Mouse (Mus musculus): ENCODE results near the gene Zbed4. TPM values are rescaled to one million over a fixed set of nuclear protein-coding genes. Genes with fewer than 3 reads are reported as not detected.
A peak's percentile ranks its signal among the peaks of the same experiment; 100 is the strongest.

Gene Zbed4
- polyA plus RNA-seq, 1 experiment = 25.7 TPM

DNA sequence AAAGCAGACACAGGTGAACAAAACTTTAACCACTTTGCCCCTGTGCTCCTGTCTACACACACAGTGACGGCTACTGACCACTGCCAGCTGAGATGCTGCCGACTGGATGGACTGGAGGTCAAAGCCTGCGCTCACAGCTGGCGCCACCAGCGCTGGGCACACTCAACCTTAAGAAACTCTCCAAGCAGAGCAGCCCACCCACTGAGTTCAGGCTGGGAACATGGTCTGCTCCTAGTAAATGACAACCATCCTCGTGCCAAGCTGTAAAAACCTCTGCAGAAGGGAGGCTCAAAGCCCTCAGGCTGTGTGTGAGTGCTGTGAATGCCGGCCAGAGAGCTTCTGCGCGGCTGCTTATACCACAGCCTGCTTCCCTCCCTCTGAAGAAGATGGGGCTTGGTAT, 34.2 kb upstream of the Zbed4 start:
- no peak for TF ChIP-seq CTCF (IDR thresholded peaks at IDR 0.05; ENCODE audit: borderline replicate concordance, extremely low read depth, insufficient read depth, insufficient read length)
- TF ChIP-seq POLR2A (IDR thresholded peaks at IDR 0.05; ENCODE audit: borderline replicate concordance, extremely low read depth, insufficient read depth, insufficient read length, poor library complexity, severe bottlenecking) = no peak
- peak; percentile 19 for DNase-seq (ENCODE audit: low read depth)

DNA sequence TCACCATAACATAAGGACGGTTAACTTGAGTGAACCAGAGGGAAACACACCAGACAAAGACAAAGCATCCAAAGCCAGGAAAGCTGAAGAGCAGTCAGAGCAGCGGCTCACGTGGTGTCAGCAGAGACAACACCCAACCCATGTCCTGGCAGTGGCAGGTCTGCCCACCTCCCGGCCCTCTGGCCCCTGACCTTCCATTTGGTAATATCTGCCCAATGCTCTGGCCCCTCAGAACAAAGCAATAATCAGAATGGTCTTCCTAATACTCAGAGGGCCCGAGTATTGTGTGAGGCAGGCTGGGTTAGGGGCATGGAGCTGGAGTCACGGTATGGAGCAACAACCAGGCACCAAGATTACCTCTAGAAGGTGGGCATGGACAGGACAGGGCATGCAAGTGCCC, 28.3 kb upstream of the Zbed4 start:
- no peak for TF ChIP-seq POLR2A (IDR thresholded peaks at IDR 0.05; ENCODE audit: borderline replicate concordance, extremely low read depth, insufficient read depth, insufficient read length, poor library complexity, severe bottlenecking)
- TF ChIP-seq CTCF (IDR thresholded peaks at IDR 0.05; ENCODE audit: borderline replicate concordance, extremely low read depth, insufficient read depth, insufficient read length) = no peak
- no peak for DNase-seq (ENCODE audit: low read depth)

DNA sequence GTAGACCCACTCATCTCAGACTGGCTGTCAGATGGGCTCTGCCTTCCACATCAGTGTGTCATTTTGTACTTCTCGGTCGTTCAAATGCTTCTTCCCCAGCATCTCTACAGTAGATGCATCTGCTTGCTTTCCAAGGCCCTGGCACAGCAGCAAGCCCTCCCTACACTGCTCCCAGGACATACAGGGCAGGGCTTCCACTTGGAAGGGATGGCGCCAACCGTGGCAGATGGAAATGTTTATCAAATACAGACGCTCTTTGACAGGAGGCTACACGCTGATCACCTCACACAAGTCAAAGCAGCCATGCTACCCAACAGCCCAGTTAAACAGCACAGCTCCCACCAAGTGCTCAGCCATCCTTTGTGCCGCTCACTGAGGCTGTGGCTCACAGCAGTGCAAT, 27.1 kb upstream of the Zbed4 start:
- DNase-seq (ENCODE audit: low read depth) = peak; percentile 44
- no peak for TF ChIP-seq POLR2A (IDR thresholded peaks at IDR 0.05; ENCODE audit: borderline replicate concordance, extremely low read depth, insufficient read depth, insufficient read length, poor library complexity, severe bottlenecking)
- no peak for TF ChIP-seq CTCF (IDR thresholded peaks at IDR 0.05; ENCODE audit: borderline replicate concordance, extremely low read depth, insufficient read depth, insufficient read length)

DNA sequence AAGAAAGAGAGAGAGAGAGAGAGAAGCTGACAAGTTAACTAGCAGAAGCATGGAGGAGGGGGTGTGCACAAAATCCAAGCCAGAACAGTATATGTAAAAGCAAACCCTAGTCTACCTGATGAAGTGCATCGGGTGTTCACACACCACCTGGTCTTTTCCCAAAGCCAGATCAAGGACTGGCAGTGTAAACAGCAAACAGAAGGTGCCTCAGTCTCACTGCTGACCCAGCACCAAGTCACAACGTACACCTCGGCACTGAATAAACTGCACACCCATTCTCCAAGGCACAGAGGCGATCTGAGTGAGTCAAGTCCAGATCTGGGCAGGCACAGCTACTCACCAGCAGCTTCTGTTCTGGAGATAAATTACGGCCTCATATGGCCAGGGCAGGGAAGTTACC, 26.4 kb upstream of the Zbed4 start:
- DNase-seq (ENCODE audit: low read depth) = no peak
- TF ChIP-seq CTCF (IDR thresholded peaks at IDR 0.05; ENCODE audit: borderline replicate concordance, extremely low read depth, insufficient read depth, insufficient read length) = no peak
- TF ChIP-seq POLR2A (IDR thresholded peaks at IDR 0.05; ENCODE audit: borderline replicate concordance, extremely low read depth, insufficient read depth, insufficient read length, poor library complexity, severe bottlenecking) = no peak

DNA sequence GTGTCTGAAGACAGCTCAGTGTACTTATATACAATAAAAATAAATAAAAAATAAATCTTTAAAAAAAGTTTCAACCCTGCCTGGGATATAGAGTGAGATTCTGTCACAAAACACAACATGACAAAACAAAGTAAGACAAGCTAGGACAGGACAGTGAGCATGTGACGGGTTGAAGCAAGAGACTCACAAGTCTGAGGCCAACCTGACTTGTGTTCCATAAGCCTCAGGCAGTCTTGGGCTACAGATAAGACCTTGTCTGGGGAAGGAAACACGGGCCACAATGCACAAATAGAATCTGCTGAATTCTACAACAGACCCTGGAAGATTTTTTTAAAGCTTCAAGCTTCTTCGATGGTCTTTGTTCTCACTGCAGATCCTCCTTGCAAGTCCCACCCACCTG, 24.3 kb upstream of the Zbed4 start:
- TF ChIP-seq POLR2A (IDR thresholded peaks at IDR 0.05; ENCODE audit: borderline replicate concordance, extremely low read depth, insufficient read depth, insufficient read length, poor library complexity, severe bottlenecking) = no peak
- TF ChIP-seq CTCF (IDR thresholded peaks at IDR 0.05; ENCODE audit: borderline replicate concordance, extremely low read depth, insufficient read depth, insufficient read length) = no peak
- DNase-seq (ENCODE audit: low read depth) = no peak

DNA sequence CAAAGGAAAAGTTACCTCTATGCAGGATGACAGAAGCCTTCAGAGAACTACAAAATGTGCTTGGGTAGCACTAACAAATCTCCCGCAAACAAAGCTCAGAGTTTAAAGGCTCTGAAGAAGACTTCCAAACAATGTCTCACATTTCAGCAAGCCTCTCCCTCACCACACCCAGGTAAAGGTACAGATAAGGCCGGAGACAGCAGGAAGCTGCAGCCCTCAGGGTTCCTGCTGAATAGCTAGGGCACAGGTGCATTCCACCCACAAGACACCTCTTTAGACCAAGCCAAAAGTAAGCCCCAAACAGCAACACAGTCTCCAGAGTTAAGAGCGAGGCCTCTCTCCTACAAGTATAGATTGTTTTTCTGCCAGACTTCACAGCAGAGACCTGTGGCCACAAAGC, 20.7 kb upstream of the Zbed4 start:
- no peak for DNase-seq (ENCODE audit: low read depth)
- no peak for TF ChIP-seq CTCF (IDR thresholded peaks at IDR 0.05; ENCODE audit: borderline replicate concordance, extremely low read depth, insufficient read depth, insufficient read length)

DNA sequence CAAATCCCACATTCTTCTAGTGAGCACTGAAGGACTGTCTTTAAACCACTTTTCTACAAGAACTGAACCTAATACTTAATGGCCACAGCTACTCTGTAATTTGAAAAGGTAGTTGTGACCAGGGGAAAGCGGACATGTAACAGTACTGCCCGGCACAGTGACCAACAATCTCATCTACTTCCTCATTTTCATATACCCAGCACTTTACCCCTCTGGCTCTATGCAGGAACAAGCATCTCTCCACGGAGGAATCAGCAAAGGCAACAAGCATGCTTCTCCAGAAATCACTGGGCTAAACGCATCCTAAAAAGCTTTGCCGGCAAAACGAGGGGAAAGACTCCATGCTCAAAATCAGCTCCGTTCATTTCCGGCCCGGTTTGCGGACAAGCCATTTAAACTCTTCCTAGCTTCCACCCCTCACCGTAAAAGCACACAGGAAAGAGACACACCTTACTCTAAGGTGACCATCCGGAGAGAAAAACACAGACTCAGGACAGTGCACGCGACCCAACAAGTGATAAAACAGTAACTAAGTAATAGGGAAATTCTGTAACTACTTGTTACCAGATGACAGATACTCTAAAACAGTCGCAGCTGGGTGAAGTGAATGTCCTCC, 18.9 kb upstream of the Zbed4 start:
- no peak for DNase-seq (ENCODE audit: low read depth)
- TF ChIP-seq POLR2A (IDR thresholded peaks at IDR 0.05; ENCODE audit: borderline replicate concordance, extremely low read depth, insufficient read depth, insufficient read length, poor library complexity, severe bottlenecking) = no peak
- no peak for TF ChIP-seq CTCF (IDR thresholded peaks at IDR 0.05; ENCODE audit: borderline replicate concordance, extremely low read depth, insufficient read depth, insufficient read length)

DNA sequence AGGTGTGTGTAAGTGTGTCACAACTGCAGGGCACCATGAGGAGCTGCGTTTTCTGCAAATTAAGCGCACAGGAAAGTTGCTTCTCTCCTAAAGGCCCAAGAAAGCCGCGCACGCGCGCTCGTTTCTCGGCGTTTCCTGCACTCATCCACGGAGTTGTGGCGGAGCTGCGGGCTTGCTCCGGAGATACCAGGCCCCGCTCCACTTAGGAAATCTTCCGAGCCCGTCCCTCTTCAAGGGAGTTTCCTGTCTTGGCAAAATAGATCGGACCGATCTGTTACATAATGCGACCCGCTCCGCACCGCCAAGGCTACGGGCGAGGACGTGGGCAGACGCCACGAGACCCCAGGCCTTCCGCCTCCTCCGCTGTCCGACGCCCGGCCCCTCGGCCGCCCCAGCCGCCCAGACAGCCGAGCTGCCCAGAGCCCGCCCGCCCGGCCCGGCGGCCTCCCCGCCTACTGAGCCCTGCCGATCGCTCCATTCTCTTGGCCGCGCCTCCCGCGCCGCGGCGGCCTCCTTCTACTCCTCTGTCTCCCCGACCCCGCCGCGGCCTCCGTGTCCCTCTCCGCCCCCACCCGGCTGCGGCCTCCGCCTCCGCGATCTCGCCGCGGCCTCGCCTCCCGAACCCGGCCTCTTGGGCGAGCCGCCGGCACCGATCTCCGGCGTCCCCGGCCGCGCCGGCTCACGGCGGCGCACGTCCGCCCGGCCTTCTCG, 18.3 kb upstream of the Zbed4 start:
- peak; percentile 78 for DNase-seq (ENCODE audit: low read depth)
- TF ChIP-seq CTCF (IDR thresholded peaks at IDR 0.05; ENCODE audit: borderline replicate concordance, extremely low read depth, insufficient read depth, insufficient read length) = no peak
- no peak for TF ChIP-seq POLR2A (IDR thresholded peaks at IDR 0.05; ENCODE audit: borderline replicate concordance, extremely low read depth, insufficient read depth, insufficient read length, poor library complexity, severe bottlenecking)

DNA sequence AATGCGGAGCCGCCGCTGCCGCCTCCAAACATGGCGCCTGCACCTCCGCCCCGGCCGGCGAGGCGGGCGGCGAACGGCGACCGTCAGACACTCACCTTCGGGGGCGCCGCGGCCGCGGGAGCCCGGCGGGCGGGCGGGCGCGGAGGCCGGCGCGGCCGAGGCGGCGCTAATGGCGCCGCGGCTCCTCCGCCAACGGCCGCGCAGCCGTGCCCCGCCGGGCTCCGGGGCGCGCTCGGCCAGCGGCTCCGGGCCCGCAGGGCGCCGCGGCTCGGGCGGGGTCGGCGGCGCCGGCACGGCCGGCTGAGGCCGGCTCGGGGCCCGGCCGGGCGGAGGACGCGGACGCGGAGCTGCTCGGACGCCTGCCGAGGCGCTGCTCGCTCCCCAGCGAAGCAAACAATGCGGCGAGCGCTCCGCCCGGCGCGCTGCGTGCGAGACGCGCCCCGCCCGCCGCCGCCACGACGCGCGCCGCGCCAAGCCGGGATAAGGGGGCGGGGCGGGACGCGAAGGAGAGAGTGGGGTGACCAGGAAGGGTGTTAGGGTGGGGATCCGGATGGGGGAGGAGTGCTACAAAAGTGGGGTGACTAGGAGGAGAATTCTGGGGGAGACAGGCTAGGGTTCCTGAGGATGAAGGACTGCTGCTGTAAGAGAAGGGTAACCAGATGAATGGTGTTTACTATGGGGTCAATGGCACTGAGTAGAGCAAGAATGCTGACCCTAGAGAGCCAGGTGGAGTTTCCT, 17.5 kb upstream of the Zbed4 start, which contains the start of gene Brd1:
Brd1 (minus strand) TSS at position 400 of the 738 bp plus-strand sequence.
- TF ChIP-seq CTCF (IDR thresholded peaks at IDR 0.05; ENCODE audit: borderline replicate concordance, extremely low read depth, insufficient read depth, insufficient read length) (no peak), POLR2A (IDR thresholded peaks at IDR 0.05; ENCODE audit: borderline replicate concordance, extremely low read depth, insufficient read depth, insufficient read length, poor library complexity, severe bottlenecking) (peak; percentile 97)
- DNase-seq (ENCODE audit: low read depth) = peak; percentile 88

DNA sequence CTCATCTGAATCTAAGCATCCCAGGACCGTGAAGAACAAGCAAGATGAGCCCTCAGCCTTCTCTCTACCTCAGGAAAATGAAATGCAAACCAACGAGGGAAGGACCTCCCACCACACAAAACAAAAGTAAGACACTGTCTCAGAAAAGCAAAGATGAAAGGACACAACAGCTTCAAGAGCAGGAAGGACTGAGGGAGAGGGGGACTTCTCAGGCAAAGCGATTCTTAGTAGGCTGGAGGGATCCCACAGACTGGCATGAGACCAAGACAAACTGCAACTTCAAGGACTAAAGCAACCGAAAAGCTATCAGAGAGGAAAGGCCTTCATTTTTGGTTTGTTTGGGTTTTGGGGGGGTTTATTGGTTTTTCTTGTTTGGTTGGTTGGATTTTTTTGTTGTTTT, 15.3 kb upstream of the Zbed4 start:
- DNase-seq (ENCODE audit: low read depth) = no peak

DNA sequence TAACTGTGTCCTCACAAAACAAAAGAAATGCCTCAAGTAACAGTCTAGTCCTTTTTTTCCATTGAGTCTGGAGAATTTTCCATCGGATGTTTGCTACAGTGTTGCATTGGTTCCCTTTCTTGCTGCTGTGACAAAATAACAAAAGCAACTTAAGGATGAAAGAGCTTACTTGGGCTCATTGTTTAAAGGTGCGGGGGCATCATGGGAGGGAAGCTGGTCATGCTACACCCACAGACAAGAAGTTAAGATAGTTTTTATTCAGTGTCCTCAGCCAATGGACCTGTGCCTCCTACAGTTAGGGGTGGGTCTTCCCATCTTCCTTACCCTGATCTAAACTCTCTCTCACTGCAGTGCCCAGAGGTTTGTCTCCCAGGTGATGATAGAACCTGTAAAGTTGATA, 13.0 kb upstream of the Zbed4 start:
- no peak for TF ChIP-seq CTCF (IDR thresholded peaks at IDR 0.05; ENCODE audit: borderline replicate concordance, extremely low read depth, insufficient read depth, insufficient read length)
- TF ChIP-seq POLR2A (IDR thresholded peaks at IDR 0.05; ENCODE audit: borderline replicate concordance, extremely low read depth, insufficient read depth, insufficient read length, poor library complexity, severe bottlenecking) = no peak

More for the DNA sequence above, 15.3 kb upstream of the Zbed4 start:
- TF ChIP-seq POLR2A (IDR thresholded peaks at IDR 0.05; ENCODE audit: borderline replicate concordance, extremely low read depth, insufficient read depth, insufficient read length, poor library complexity, severe bottlenecking) (no peak), CTCF (IDR thresholded peaks at IDR 0.05; ENCODE audit: borderline replicate concordance, extremely low read depth, insufficient read depth, insufficient read length) (no peak)

More for the DNA sequence above, 13.0 kb upstream of the Zbed4 start:
- no peak for DNase-seq (ENCODE audit: low read depth)

All from brain, embryonic 14.5 days (tissue).